Mouse (Mus musculus): Measurements from ENCODE around the gene Kcnn3. TPM values are rescaled to one million over a fixed set of nuclear protein-coding genes. Genes with fewer than 3 reads are reported as not detected.

Gene Kcnn3
- polyA plus RNA-seq, 1 experiment from 2014 or later, result 2.0 TPM

DNA sequence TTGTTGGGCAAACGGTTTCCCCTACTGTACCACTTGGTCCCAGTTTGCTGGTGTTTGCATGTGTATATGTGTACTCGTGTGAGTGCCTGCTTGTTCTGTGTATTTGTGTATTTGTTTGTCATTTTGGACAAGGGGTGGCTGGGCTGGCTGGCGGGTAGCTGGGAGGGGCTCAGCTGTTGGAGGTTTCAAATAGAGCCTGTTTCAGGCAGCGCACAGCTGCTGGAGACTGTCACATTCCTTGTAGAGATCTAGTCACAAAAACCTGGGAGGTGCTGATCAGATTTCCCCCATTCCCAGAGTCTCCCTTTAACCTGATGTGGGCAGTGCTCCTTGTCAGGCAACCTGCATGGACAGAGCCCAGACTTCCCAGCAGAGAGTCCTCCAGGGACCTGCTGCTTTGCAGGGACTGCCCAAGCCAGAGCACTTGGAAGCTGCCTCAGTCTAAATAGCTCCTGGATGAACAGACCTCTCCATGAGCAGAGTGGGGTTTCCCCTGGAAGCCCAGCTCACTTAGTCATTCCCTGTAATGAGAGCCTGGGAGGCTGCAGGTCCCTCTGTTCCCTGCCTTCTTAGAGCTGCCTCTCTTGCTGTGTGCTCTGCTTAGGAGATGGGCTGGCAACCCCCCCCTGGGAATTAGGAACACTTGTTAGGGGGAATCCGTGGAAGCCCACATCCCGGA lies 2.6 kb downstream of the Kcnn3 start:
- no peaks in the 10 kb centered on the region for H3K36me3 ChIP-seq (replicated peaks)
- H3K4me3 ChIP-seq (replicated peaks), result peak overlapping the region; percentile 46
- ATAC-seq (ENCODE audit: low FRiP score), result no peak
- peak overlapping the region; percentile 98 for H3K4me2 ChIP-seq
- WGBS, result 28% methylated on average over 6 of the region's 6 CpGs
- H3K9me3 ChIP-seq, result no peaks in the 10 kb centered on the region
- H3K27me3 ChIP-seq, result peaks cover 45% of the 10 kb centered on the region
- peak overlapping the region; percentile 68; the same call in 1 of the 2 replicates for H3K9ac ChIP-seq
- H3K27ac ChIP-seq, result 0 out of 2 replicates have a peak overlapping the region, but pooled peaks have one; percentile 27
- H3K4me1 ChIP-seq, result peaks cover 48% of the 10 kb centered on the region

- no peaks in the 10 kb centered on the region for H3K9me3 ChIP-seq
- 64% methylated on average over 17 of the region's 17 CpGs for WGBS
- H3K36me3 ChIP-seq (replicated peaks), result no peaks in the 10 kb centered on the region
- no peak overlapping the region for H3K4me2 ChIP-seq
- no peak overlapping the region for H3K27ac ChIP-seq
- H3K9ac ChIP-seq, result no peak overlapping the region
- no peak overlapping the region for H3K4me3 ChIP-seq (replicated peaks)
- no peak for ATAC-seq (ENCODE audit: low FRiP score)
- H3K27me3 ChIP-seq, result peaks cover 30% of the 10 kb centered on the region
- peaks cover 29% of the 10 kb centered on the region for H3K4me1 ChIP-seq
Observed at GRCm38 (mm10) chr3:89526298-89527090, 6.5 kb downstream of the Kcnn3 start.

DNA sequence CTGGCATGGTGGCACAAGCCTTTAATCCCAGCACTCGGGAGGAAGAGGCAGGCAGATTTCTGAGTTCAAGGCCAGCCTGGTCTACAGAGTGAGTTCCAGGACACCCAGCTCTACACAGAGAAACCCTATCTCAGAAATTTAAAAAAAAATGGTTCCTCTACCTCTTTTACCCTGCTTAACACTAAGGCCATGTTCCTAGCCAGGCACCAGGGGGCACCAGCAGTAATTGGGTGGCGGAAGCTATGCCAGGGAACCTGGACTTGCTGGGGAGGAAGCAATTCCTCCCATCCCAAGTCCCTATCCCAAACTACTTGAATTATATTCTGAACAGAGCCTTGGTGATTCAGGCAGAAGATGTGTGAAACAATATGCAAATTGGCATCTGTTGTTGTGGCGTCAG lies 9.8 kb downstream of the Kcnn3 start:
- no peak for ATAC-seq (ENCODE audit: low FRiP score)
- no peaks in the 10 kb centered on the region for H3K9me3 ChIP-seq
- no peak overlapping the region for H3K4me3 ChIP-seq (replicated peaks)
- H3K27ac ChIP-seq, result no peak overlapping the region
- no peak overlapping the region for H3K9ac ChIP-seq
- 75% methylated on average over 3 of the region's 3 CpGs for WGBS
- no peak overlapping the region for H3K4me2 ChIP-seq
- peaks cover 4% of the 10 kb centered on the region for H3K27me3 ChIP-seq
- no peaks in the 10 kb centered on the region for H3K36me3 ChIP-seq (replicated peaks)
- peaks cover 16% of the 10 kb centered on the region for H3K4me1 ChIP-seq

GRCm38 (mm10) chr3:89534566-89535097 lies 14.7 kb downstream of the Kcnn3 start:
- no peak overlapping the region for H3K9ac ChIP-seq
- no peaks in the 10 kb centered on the region for H3K36me3 ChIP-seq (replicated peaks)
- ATAC-seq (ENCODE audit: low FRiP score), result no peak
- no peaks in the 10 kb centered on the region for H3K27me3 ChIP-seq
- 48% methylated on average over 6 of the region's 6 CpGs for WGBS
- H3K9me3 ChIP-seq, result no peaks in the 10 kb centered on the region
- no peak overlapping the region; the same call in 1 of the 2 replicates for H3K27ac ChIP-seq
- H3K4me2 ChIP-seq, result no peak overlapping the region
- no peak overlapping the region for H3K4me3 ChIP-seq (replicated peaks)
- peaks cover 11% of the 10 kb centered on the region for H3K4me1 ChIP-seq

DNA sequence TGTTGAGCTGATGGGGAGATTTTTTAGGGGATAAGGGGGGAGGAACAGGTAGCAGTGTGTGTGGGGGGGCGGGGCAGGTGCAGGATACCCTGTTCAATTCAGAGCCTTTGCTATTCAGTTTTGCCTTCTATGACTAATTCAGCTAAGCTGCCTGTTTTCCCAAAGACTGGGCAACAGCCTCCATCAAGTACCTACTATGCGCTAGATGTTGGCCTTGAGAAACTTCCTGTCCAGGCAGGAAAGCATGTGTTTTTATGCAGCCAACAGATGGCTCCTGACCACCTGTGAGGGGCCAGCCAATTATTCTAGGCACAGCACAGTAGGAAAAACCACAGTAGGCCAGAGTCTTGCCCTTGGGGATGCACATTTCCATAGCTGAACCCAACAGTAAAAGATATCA lies 15.2 kb downstream of the Kcnn3 start:
- H3K36me3 ChIP-seq (replicated peaks), result no peaks in the 10 kb centered on the region
- no peak overlapping the region for H3K4me2 ChIP-seq
- no peaks in the 10 kb centered on the region for H3K27me3 ChIP-seq
- no peaks in the 10 kb centered on the region for H3K9me3 ChIP-seq
- H3K4me1 ChIP-seq, result peaks cover 11% of the 10 kb centered on the region
- H3K9ac ChIP-seq, result no peak overlapping the region
- no peak for ATAC-seq (ENCODE audit: low FRiP score)
- 90% methylated on average over 2 of the region's 2 CpGs for WGBS
- no peak overlapping the region; the same call in 1 of the 2 replicates for H3K27ac ChIP-seq
- no peak overlapping the region for H3K4me3 ChIP-seq (replicated peaks)

GRCm38 (mm10) chr3:89539036-89539739 lies 19.2 kb downstream of the Kcnn3 start:
- 82% methylated on average over 10 of the region's 10 CpGs for WGBS
- H3K4me2 ChIP-seq, result no peak overlapping the region
- no peak for ATAC-seq (ENCODE audit: low FRiP score)
- H3K27me3 ChIP-seq, result no peaks in the 10 kb centered on the region
- H3K9me3 ChIP-seq, result no peaks in the 10 kb centered on the region
- peaks cover 11% of the 10 kb centered on the region for H3K4me1 ChIP-seq
- no peak overlapping the region for H3K9ac ChIP-seq
- H3K4me3 ChIP-seq (replicated peaks), result no peak overlapping the region
- no peaks in the 10 kb centered on the region for H3K36me3 ChIP-seq (replicated peaks)
- peak overlapping the region; percentile 39; the same call in 1 of the 2 replicates for H3K27ac ChIP-seq

DNA sequence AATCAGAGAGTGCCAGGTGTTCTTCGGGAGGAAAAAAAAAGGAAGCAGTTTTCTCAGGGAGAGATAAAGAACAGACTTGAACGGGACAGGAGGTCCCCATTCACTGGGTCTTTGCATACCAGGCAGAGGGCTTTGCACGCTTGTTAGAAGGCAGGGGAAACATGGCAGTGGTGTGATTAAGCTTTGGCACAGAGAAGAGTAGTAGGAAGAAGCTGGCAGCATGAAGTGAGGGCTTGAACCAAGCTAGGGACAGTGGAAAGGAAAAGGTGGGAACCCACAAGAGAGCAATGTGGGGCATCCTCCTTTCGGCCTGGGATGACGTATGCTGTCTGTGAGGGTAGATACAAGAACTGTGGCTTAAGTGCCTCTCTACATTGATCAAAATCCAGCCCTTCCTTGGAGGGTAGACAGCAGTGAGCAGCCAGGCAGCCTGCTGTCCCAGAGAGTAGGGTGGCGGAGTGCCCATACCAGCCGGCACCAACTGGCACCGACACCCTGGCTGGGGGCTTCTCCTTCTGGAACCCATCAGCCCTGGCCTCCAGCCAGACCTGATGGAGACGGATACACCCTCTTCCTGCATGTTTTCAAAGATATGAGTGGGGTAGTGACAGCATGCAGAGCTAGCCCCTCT lies 19.9 kb downstream of the Kcnn3 start:
- no peak for ATAC-seq (ENCODE audit: low FRiP score)
- Histone ChIP-seq H3K36me3 (replicated peaks) (no peaks in the 10 kb centered on the region), H3K9me3 (no peaks in the 10 kb centered on the region), H3K4me3 (replicated peaks) (no peak overlapping the region), H3K27ac (peak overlapping the region; percentile 39; the same call in 1 of the 2 replicates), H3K27me3 (no peaks in the 10 kb centered on the region), H3K4me2 (no peak overlapping the region), H3K9ac (no peak overlapping the region), H3K4me1 (peaks cover 5% of the 10 kb centered on the region)
- WGBS, result 77% methylated on average over 9 of the region's 9 CpGs

- WGBS, result 92% methylated on average over 6 of the region's 6 CpGs
- Histone ChIP-seq H3K27ac (no peak overlapping the region; the same call in 1 of the 2 replicates), H3K4me1 (no peaks in the 10 kb centered on the region), H3K9me3 (no peaks in the 10 kb centered on the region), H3K4me2 (no peak overlapping the region), H3K36me3 (replicated peaks) (no peaks in the 10 kb centered on the region), H3K9ac (no peak overlapping the region), H3K4me3 (replicated peaks) (no peak overlapping the region), H3K27me3 (no peaks in the 10 kb centered on the region)
- ATAC-seq (ENCODE audit: low FRiP score), result no peak
Observed at GRCm38 (mm10) chr3:89540371-89540743, 20.4 kb downstream of the Kcnn3 start.

- H3K27me3 ChIP-seq, result no peaks in the 10 kb centered on the region
- H3K9me3 ChIP-seq, result no peaks in the 10 kb centered on the region
- 57% methylated on average over 5 of the region's 5 CpGs for WGBS
- no peak overlapping the region for H3K9ac ChIP-seq
- H3K4me1 ChIP-seq, result no peaks in the 10 kb centered on the region
- no peak overlapping the region for H3K27ac ChIP-seq
- no peak for ATAC-seq (ENCODE audit: low FRiP score)
- H3K4me2 ChIP-seq, result no peak overlapping the region
- no peak overlapping the region for H3K4me3 ChIP-seq (replicated peaks)
- no peaks in the 10 kb centered on the region for H3K36me3 ChIP-seq (replicated peaks)
Observed at GRCm38 (mm10) chr3:89546951-89547350, 27.0 kb downstream of the Kcnn3 start.

DNA sequence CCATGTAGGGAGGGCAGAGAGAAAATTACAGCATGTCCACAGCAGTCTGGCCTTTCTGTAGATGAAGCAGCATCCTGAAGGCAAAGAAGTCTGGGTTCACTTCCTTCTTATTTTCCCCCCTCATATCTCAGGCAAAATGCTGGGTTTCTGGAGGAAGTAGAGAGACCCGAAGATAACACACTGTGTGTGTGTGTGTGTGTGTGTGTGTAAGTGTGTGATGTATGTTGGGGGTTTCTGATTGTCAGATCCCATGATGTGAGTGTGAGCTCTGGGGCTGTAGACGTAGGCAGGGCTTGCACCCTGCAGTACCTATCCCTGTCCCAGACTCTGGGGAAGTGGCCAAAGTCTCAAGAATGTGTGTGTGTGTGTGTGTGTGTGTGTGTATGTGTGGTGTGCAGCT lies 28.8 kb downstream of the Kcnn3 start:
- no peaks in the 10 kb centered on the region for H3K27me3 ChIP-seq
- no peak overlapping the region for H3K4me2 ChIP-seq
- no peaks in the 10 kb centered on the region for H3K4me1 ChIP-seq
- no peaks in the 10 kb centered on the region for H3K9me3 ChIP-seq
- H3K4me3 ChIP-seq (replicated peaks), result no peak overlapping the region
- H3K27ac ChIP-seq, result no peak overlapping the region
- 93% methylated on average over 2 of the region's 2 CpGs for WGBS
- no peak overlapping the region for H3K9ac ChIP-seq
- H3K36me3 ChIP-seq (replicated peaks), result no peaks in the 10 kb centered on the region
- ATAC-seq (ENCODE audit: low FRiP score), result no peak

GRCm38 (mm10) chr3:89549488-89549887 lies 29.5 kb downstream of the Kcnn3 start:
- ATAC-seq (ENCODE audit: low FRiP score), result no peak
- no peaks in the 10 kb centered on the region for H3K9me3 ChIP-seq
- H3K36me3 ChIP-seq (replicated peaks), result no peaks in the 10 kb centered on the region
- WGBS, result 77% methylated on average over 4 of the region's 4 CpGs
- H3K27me3 ChIP-seq, result no peaks in the 10 kb centered on the region
- H3K4me3 ChIP-seq (replicated peaks), result no peak overlapping the region
- no peak overlapping the region for H3K4me2 ChIP-seq
- H3K9ac ChIP-seq, result no peak overlapping the region
- no peak overlapping the region for H3K27ac ChIP-seq
- no peaks in the 10 kb centered on the region for H3K4me1 ChIP-seq

DNA sequence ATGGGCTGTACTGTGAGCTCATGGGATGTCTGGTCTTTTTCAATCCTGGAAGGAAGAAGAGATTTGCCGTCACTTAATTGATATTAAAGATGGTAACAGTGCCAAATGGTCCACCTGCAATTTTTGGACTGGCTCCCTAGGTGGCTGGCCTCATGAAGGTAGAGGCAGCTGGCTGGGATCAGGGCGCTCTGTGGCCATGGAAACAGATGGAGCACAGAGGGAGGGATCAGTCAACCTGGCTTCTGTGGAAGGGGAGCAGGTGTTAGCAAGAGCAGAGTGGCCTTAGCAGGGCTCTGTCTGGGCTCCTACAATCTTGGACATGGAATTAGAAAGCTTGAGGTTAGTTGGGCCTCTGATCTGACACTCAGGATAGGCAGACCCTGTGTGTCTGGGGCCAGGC lies 31.9 kb downstream of the Kcnn3 start:
- H3K4me1 ChIP-seq, result no peaks in the 10 kb centered on the region
- no peak for ATAC-seq (ENCODE audit: low FRiP score)
- no peaks in the 10 kb centered on the region for H3K9me3 ChIP-seq
- no peaks in the 10 kb centered on the region for H3K36me3 ChIP-seq (replicated peaks)
- no peaks in the 10 kb centered on the region for H3K27me3 ChIP-seq
- no peak overlapping the region for H3K4me3 ChIP-seq (replicated peaks)
- H3K27ac ChIP-seq, result no peak overlapping the region
- 86% methylated on average over 2 of the region's 2 CpGs for WGBS
- no peak overlapping the region for H3K4me2 ChIP-seq
- H3K9ac ChIP-seq, result no peak overlapping the region
